Mouse (Mus musculus) kidney, postnatal 10 days (tissue): ENCODE data around the gene BC052040.

Source experiments
- DNase-seq: peaks from one replicate; pipeline ENCODE4 v3.0.0; 2021; ENCODE audit warnings: mixed read lengths

BC052040 gene

DNA sequence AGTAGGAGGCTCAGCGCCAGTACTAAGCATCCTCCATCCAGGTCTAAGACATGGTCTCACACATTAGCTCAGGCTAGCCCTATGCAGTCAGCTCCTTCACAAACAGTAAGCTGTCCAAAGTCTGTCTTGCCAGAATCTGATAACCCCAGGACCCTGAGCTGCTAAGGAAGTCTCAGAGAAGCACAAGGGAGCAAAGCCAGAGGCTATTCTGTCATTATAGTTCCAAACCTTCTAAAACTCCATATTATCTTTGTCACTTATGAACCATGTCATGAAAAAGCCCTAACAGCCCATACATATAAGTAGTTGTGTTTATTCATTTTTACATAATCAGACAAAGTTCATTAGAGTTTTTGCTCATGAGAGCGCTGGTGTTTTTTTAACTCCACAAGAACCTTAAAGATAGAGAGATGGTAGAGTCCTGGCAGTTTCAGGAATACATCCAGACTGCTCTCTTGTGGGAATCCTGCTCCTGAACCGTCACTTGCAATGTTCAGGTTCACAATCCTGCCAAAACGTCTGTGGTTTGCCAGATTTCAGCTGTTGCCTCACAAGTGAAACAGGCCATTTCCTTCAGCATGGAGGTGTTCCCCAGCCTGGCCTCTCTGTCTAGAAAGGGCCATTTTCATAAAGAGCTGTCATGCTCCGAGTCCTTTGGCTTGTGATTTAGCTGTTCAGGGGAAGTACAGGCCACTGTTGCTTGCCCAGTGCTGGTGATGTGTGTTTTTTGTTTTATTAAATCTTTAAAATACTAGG is 192.8 kb downstream of the BC052040 start:
- peak; percentile 25 for DNase-seq

DNA sequence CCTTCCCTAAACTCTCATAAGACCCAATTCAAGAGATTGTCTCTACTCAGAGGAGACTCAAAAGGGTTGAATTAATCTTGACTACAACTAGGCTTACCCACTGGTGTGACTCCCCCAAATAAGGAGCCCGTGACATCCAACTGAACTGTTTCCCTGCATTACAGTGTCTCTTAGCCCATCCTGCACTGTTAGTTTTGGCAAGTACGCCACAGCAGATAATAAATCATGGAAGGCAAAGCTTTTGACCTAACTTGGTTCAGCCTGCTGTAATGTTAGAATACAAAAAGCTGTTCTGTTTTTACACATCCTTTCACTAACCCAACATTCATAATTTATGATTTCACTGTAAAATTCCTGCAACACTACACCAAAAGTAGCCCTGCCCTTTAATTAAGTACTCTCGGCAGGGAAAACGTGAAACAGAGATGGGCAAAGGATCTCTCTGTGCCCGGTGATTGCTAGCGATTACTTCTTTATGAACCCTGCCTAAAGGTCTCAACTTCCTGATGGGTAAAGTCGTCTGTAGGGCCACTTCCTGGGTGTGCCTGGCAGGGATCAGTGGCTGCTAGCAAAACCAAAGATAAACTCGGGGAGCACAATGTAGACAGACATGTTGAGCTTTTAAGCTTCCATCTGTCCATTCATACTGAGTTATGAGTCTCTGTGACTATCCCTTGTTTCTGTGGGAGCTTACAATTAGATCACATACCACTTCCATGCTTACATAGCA is 194.1 kb downstream of the BC052040 start:
- peak; percentile 65 for DNase-seq

DNA sequence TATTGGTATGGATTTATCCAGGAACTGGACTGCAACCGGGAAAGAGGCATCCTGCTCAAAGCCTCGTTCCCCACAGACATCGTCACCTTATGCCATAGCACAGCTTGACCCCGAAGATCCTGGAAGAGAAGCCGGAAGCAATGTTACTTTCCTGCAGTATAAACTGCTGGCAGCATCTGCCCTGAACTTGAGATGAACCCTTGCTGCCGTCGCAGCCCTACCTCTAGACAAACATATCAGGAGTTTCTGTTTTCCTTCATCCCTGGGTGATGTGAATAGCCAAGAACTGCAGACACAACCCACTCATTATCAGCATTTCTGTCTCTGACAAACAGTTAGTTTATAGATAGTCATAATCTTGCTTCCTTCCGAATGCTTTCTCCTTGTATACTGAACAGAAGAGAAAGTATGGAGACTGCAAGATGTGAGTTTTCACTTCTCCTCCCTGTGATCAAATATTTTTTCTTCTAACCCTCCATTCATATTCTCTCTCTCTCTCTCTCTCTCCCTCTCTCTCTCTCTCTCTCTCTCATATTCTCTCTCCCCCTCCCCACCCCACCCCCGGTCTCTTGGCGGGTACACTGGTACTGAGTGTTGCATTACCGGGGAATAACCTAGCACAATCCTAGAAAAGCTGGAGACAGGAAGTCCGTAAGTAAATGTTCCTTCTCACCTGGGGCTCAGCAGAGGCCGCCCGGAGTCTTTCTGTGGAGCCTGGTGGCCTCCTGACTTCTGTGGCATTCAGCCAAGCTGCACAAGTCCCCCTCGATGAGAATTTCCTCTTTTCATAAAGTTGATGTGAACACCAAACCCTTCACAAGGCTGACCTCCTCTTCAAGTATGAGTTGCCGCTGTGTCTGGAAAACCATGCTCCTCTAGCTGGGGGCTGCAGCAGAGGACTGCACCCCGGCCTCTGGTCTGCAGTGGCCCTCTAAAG is 195.7 kb downstream of the BC052040 start:
- peak; percentile 70 for DNase-seq

DNA sequence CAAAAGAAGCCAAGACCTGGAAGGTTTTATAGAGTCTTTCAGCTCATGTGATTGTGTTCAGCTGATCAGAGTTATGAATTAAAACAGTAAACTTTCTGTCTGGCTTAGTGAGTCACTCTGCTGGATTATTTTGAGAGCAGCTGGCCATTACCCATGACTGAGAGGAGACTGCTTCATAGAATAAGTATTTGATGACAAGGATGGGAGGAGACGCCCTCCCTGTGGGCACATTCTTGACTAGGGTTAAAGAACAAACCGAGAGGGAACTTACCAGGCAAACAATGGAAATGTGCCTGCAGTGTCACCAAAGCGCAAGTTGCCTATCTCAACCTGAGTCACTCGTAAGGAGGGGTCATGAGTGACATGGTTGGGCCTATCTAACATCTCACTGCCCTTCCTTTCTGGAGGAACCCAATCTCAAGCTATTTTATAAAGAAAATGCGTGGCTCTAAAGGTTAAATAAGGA is 199.1 kb downstream of the BC052040 start:
- peak; percentile 38 for DNase-seq

DNA sequence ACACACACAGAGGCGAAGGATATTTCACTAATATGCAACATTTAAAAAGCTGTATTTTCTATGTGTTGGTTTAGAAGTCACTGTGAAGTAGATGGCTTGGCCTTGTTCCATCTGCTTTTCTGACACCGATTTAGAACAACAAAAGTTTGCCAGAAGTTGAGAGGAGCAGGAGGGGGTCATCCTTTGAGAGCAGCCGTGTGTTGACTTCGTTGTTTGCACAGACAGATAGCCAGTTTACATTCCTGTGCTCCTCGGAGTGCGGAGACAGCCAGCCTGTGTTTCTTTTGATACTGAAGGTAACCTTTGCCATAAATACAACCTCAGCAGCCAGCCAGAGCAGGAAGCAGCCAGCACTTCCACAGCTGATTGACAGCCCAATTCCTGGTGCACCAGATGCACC is 204.2 kb downstream of the BC052040 start:
- no peak for DNase-seq

DNA sequence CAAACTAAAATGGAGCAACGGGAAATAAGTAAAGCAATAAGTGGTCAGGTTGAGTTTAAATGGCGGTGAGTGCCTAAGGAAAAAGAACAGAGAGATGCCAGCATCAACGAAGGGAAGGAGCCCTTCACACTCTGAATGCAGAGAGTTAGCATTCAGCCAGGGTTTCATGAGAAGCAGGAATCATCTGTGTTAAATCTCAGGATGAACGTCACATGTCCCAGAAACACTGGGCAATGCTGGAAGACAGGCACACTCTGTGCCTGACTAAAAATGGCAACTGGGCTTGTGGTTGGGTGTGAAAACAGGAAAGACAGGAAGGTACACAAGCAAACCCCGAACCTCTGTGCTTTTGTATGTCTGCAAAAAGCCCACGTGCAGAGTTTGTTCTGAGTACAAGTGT is 217.3 kb downstream of the BC052040 start:
- no peak for DNase-seq

DNA sequence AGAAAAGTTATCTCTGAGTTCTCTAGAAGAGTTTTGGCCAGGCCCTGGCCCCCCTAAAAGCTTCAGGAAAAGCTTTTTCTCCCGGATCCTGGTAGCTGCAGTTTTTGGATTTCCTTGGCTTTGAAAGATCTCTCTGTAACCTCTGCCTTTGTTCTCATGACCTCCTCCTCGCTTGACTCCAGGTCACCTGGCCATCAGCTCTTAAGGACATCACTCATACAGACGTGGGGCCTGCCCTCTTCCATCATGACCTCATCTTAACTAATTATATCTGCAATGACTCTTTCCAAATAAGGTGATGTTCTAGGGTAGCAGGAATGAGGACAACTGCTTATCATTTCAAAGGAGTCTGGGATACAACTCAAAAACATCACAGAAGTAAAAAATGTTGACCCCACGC is 226.9 kb downstream of the BC052040 start:
- peak; percentile 23 for DNase-seq

DNA sequence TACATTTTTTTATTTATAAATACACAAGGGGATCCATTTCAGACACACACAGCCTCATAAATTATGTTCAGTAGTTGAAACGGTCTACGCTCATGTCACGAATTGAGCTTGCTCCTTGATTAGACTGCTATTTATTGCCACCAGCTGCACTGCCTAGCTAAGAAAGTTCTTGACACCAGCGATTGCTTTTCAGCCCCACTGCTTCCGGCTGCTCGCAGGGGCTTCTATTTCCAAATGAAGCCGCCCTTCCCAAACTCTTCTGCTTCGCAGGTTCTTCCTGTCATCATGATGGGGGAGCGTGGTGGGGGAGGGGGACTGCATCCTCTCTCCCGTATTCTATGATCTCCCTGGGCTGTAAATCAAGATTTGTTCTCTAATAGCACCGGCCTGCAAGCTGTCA is 231.8 kb downstream of the BC052040 start:
- peak; percentile 56 for DNase-seq

DNA sequence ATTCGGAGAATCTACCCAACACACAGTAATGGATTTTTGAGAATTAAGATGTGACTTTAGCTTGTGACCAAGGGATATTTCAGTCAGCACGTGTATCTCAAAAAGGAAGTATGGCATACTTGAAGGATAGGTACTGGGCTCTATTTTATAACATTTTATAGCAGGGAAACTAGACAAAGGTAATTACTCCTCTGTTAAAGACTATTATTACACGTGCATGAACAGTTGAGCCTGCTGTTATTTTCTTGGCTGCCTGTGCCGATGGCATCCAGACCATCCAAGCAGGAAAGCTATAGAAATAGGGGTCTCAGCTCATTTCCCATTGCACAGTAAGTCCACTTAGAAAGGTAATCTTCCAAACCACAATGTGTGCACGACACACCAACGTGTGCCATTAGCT is 232.2 kb downstream of the BC052040 start:
- no peak for DNase-seq

DNA sequence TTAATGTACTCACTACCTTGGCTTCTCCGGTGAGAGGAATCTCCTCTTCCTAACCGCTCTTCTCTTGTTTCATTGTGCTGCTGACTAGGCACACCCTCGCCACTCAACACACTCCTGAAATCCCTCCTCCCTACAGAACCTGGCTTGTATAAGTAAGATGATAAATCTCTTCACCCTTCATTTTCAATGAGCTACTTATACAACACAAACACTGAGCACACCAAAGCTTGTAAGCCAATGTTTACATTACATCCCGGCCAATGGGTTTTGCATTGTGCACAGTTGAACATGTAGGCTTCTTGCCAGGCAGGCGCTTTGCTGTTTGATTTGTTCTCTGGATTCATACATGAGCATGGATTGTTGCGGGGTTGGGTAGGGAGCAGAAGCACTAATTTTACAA is 236.4 kb downstream of the BC052040 start:
- DNase-seq = no peak

DNA sequence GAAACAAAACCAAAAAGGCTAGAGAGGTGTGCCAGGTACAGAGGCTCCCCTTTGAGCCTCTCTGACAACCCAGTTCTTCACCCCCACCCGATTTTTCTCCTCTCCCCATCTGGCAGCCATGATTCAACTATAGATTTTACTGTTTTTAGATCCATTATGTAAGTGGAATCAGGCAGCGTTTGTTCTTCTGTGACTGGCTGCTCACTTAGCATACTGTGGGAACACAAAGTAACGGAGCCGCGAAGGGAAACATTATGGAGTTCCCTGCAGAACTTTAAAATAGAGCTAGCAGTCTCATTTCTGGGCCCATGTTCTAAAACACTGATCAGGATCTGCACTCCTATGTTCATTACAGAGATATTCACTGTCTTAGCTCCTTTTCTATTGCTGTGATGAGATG is 240.8 kb downstream of the BC052040 start:
- no peak for DNase-seq
